Mouse (Mus musculus) liver, embryonic 14.5 days (tissue): ENCODE data around the gene Ccdc186.
"Not testable (repeated sequence)": the region's sequence is repeated elsewhere in the genome, so short reads cannot be mapped to it uniquely, and the experiment has no call there.

Source experiments
- CTCF ChIP-seq: IDR thresholded peaks from 2 replicates; pipeline ENCODE4 v1.5.1; 2016; ENCODE audit warnings: antibody characterized with exemption, low read depth, control low read depth
- EP300 ChIP-seq: IDR thresholded peaks from 2 replicates; pipeline ENCODE4 v1.6.1; 2016; ENCODE audit warnings: antibody characterized with exemption, low read depth

DNA sequence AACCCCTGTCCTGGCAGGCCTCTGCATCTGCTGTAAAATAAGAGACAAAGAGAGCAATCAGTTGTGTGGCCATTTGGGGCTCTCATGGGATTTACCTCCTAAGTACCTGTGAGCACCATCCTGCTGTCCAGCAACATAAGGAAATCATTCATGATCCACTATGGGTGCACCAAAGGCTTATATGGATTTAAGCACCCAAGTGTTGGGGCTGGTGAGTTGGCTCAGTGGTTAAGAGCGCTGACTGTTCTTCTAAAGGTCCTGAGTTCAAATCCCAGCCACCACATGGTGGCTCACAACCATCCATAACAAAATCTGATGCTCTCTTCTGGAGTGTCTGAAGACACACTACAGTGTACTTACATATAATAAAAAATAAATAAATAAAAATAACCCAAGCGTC lies 67.5 kb downstream of the Ccdc186 start:
- not testable (repeated sequence) for TF ChIP-seq CTCF, EP300
